Mouse (Mus musculus): ENCODE measurements around the gene Arel1.

Gene Arel1

GRCm38 (mm10) chr12:84904399-84904798 lies 66.3 kb downstream of the Arel1 start:
- no peak for DNase-seq

DNA sequence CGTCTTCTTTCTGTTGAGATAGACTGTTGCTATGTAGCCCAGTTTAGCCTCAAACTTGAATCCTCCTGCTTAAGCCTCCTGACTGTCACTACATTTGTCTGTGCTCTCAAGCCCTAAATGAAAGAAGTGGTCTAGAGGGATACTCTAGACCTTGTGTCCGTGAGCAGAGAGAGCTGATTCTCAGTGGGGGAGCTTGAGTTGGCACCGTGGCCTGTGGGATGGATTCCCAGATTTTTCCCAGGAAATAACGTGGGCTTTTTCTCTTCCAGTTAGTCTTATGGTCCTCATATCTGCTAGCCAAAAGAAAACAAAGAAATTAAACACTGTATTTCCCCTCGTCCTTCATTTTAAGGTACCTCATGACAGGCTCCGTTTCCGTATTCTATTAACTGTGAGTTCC lies 70.4 kb downstream of the Arel1 start:
- DNase-seq: no peak

- no peak for DNase-seq
Measured at GRCm38 (mm10) chr12:84897322-84897721, 73.4 kb downstream of the Arel1 start.

- no peak for DNase-seq
Measured at GRCm38 (mm10) chr12:84896235-84896634, 74.5 kb downstream of the Arel1 start.

DNA sequence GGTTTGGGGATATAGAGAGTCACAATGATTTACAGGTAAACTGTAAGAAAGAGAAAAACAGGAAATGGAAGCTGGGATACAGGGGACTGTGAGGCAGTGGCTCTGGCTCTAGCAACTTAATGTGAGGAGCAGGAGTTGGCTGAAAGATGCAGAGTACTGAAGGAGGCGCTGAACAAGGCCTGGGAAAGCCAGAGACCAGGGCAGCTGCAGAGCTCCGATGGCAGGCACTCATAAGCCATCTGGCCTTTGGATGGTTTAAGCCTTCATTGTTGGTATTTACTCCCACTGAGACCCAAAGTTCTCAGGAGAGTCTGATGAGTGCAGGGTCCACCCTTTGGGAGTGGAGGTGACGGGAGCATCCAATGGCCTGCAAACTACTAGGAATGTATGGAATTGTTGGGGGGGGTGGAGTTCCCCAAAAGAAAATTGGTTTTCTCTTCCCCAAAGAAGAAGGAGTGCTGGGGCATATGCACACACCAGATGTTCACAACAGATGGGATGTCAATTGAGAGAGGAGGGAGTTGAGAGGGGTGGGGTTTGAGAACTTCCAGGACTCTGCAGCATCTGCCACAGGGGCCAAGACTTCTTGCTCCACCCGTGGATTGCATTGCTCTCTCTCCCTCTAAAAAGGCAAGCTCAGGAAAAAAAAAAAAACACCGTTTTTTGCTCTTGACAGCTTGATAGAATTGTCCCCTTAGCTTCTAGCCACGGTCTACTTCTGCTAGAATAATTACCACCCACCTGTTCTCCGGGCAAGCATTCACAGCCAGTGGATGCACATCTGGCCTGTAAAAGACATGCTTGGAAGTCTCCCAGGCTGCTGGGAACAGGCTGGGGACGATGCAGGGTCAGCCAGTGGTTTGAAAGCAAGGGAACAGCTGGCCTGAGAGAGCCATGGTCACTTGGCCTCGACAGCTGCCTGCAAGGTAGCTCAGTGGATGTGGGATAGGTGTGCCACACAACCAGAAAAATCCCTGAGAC lies 76.8 kb downstream of the Arel1 start:
- no peak for DNase-seq

DNA sequence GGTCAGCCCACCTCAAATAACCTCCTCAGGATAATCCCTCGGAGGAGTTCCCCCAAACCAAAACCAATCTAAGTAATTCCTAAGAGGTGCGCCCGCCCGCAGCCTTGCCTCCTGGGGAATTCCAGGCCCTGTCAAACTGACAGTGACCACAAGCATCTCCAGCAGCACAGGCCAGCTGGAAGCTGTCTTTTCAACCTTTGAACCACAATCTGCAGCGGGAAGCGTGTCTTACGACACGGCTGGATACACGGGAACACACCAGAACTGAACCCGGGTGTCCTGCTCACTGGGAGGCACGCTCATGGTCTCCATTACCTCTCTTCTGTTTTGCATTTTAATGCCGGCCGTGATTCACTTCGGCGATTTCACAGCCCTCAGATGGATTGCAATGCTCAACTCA lies 80.4 kb downstream of the Arel1 start:
- DNase-seq: no peak

GRCm38 (mm10) chr12:84885107-84885876 lies 85.4 kb downstream of the Arel1 start:
- no peak for DNase-seq

DNA sequence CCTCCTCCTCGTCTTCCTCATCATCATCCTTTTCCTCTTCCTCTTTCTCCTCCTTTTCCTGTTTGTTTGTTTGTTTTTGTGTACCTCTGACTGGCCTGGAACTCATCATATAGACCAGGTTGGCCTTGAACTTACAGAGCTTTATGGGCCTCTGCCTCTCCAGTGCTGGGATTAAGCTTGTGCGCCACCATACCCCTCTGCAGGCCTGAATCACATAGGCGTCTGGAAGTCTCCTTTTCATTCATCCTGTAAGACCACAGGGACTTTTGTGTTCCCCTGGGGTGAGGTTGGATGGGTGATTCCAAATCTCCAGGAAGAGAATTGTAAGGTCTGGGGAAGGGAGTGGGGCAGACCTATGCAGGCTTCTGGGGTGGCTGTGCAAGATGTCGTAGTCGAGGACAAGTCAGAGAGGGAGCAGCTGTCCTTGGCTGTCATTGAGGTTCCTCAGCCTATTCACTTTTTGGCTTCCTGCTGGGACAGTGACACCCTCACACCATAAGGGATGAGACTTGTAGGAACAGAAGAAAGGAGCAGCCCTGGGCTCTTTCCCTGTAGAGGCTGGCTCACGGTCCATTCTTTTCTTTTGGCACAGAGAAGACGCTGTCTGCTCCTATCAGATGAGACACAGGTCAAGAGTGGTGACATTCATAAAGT lies 86.2 kb downstream of the Arel1 start:
- DNase-seq: no peak

GRCm38 (mm10) chr12:84882796-84883195 lies 87.9 kb downstream of the Arel1 start:
- no peak for DNase-seq

GRCm38 (mm10) chr12:84880091-84880490 lies 90.6 kb downstream of the Arel1 start:
- no peak for DNase-seq

- DNase-seq: peak; percentile 51
Measured at GRCm38 (mm10) chr12:84876481-84877121, 94.1 kb downstream of the Arel1 start, which contains the start of gene Ltbp2. Gene Ltbp2, minus strand, starts transcription at chr12:84876532.

DNA sequence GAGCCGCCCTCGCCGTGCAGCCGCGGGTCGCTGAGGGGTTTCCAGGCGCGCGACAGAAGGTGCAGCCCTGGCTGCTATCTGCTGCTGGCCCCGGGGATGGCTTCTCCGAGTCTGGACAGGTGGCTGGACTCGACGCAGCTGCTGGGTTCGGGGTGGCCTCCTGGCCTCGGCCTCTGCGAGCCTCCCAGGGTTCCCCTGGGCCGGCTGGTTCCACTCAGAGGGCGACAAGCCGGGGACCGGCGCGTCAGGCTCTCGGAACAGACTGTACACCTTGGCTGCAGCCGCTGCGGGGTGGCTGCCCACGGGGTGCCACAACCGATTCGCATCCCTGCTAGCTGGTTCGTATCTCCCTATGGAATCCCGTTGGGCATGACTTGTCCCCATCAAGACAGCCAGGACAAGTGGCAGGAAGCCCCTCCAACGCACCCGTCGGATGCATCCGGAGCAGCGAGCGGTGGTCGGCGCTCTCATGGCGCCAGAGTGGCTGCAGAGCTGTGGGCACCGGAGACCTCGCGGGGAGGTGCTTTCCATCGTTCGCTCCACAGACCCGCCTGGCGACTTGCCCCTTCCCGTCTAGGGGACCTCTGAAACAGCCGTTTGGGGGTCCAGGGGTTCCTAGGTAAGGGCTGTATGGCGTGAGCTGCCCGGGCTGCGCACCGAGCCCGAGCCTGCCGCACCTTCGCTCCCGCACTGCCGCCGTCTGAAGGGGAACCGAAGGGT lies 94.8 kb downstream of the Arel1 start:
- no peak for DNase-seq

- DNase-seq: no peak
Measured at GRCm38 (mm10) chr12:84873434-84873833, 97.3 kb downstream of the Arel1 start.

- DNase-seq: no peak
Measured at GRCm38 (mm10) chr12:84872310-84872709, 98.4 kb downstream of the Arel1 start.
